Mouse (Mus musculus): ENCODE results near the gene Eml2.

DNA sequence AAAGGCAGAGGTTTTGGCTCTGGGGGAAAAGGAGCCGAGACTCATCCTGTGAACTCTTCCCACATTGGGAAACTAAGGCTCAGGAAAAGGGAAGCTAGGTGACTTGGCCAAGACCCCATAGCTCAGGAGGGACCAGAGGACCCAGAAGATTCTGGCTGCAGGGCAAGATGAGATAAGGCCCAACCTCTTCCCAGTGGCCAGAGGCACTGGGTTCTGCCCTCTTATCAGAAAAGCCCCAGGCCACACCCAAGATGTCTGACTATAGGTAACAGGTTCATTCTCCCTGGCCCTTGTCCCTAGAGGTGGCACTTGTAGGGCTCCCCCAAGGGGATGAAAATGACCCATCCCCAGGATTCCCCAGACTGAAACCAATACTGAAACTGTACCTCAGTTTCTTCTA is 70.6 kb downstream of the Eml2 start:
- TF ChIP-seq CTCF (IDR thresholded peaks at IDR 0.05; ENCODE audit: low read depth) (no peak), EP300 (IDR thresholded peaks at IDR 0.05; ENCODE audit: low read depth) (no peak)

Data from heart, postnatal 0 days (tissue).